Mouse (Mus musculus): Measurements from ENCODE around the gene Cox6b1. TPM values are rescaled to one million over a fixed set of nuclear protein-coding genes. Genes with fewer than 3 reads are reported as not detected.

Cox6b1 gene
- total RNA-seq, 2 experiments from 2014 or later, result 1,025 to 1,032 TPM

DNA sequence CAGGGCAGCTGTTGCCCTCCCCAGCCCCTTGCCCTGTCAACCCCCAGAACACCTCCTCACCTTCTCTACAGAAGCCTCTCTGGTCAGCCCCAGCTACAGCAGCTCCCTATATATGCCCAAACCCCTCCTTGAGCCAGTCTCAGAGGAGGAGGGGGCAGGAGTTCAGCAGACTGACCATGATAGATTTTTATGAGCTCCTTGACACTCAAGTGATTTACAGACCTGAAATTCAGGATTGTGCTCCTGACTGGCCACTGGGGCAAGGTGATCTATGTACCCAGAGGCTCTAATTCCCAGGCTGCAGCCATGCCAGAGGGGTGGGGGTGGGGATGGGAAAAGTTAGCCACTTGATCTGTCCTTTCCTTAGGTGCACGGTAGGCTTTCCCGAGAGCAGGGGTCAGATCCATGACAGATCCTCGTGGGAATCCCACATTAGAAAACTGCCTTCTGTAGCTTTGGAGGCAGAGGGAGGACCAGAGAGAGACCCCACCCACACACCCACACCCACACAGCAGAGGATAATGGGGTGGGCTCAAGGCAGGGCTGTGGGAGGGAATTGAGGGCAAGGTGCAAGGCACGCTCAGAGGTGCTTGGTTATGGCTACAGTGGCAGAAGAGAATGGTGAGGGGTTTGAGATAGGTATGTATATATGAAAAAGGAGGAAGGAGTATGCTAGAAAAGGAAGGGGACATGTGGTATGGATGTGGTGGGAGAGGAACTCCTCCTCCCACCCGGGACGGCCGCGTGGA is 13.1 kb downstream of the Cox6b1 start, which contains the start of gene Upk1a:
Upk1a (minus strand) TSS at position 194 of the 749 bp plus-strand sequence.
- no peak for DNase-seq (ENCODE audit: low spot score in 2 of 2)

DNA sequence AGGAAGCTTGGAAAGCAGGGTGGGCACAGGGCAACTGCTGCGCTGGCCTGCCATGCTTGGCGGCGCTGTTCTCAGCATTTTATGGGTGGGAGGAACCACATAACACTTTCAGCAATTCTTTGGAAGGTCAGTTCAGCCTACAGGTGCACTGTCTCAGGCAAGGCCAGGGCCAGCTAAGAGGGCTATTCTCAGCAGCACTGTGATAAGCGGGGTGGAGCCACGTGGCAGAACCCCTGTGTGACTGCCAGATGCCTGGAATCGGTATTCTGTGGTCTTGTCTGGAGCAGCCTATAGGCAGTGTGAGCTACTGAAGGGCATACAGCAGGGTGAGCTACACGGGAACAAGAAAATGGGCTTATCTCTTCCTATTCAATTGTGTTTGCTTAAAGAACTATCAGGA is 15.9 kb downstream of the Cox6b1 start:
- DNase-seq (ENCODE audit: low spot score in 2 of 2), result no peak

DNA sequence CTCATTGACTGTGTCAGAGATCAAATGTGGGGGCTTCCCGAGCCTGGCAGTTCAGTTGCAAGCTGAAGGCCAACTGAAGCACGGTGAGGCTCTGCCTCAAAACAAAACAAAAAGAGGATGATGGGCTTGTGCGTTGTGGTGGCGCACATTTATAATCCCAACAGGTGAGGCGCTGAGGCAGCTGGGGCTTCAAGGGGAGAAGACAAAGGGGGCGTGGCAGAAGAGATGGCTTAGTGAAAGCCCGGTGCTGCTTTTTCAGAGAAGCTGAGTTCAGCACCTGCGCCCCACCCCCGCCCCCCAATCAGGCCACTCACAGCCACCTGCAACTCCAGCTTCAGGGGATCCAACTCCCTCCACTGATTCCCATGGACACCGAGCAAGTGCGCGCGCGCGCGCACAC is 17.5 kb downstream of the Cox6b1 start:
- no peak for DNase-seq (ENCODE audit: low spot score in 2 of 2)

DNA sequence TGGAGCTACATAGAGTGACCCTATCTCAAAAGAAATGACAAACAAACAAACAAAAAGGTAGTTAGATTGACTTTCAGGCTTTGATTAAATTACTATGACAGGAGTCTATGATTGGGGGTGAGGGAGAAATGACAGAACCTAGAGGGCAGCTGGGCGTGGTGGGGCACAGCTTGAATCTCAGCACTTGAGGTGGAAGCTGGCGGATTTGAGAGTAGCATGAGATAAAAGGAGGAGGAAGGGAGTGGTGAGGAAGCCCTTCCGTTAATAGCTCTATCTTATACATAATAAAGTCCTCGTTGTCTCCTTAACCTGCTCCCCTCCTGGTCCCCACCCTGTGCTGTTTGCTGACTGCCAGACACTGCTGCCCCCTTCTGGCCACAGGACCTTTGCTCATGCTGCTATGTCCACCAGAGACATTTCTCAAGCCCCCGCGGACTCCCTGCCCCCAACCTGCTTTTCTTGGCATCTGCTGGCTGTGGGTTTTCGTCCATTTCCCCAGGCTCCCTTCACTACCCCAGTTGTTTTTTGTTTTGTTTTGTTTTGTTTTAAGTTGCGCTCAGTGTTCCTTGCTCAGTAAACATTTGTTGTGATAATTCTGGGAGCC is 18.1 kb downstream of the Cox6b1 start:
- no peak for DNase-seq (ENCODE audit: low spot score in 2 of 2)

DNA sequence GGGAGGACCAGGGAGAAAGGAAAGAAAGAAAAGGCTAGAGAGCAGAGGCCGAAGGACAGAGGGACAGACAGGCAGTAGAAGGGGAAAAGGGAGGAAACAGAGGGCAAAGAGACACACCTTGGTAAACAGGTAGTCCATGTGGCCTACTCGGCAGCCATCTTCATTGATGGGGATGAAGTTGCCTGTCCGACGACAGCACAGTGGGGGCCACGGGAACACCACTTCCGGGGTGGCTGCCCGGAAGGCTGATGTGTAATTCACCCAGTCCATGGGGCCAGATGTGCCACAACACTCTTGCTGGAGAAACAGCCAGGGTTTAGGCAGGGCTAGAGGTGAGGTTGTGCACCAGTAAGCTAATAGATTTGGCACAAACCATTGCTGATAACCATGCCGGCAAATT is 21.0 kb downstream of the Cox6b1 start:
- no peak for DNase-seq (ENCODE audit: low spot score in 2 of 2)

DNA sequence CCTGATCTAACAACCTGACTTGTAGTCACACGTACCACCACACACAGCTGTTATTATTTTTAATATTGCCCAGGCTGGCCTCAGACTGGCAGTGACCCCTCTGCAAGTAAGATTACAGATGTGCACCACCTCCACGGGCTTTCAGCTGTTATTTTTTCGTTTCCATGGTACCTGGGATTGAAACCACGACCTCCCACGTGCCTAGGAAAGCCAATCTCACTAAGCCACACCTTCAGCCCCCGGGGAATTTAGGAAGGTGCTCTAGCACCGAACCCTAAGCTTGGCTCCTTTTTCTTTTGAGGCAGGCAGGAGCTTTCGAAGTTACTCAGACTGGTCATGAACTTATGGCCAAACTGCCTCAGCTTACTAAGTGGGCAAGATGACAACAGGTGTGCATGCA is 21.5 kb downstream of the Cox6b1 start:
- DNase-seq (ENCODE audit: low spot score in 2 of 2), result no peak

DNA sequence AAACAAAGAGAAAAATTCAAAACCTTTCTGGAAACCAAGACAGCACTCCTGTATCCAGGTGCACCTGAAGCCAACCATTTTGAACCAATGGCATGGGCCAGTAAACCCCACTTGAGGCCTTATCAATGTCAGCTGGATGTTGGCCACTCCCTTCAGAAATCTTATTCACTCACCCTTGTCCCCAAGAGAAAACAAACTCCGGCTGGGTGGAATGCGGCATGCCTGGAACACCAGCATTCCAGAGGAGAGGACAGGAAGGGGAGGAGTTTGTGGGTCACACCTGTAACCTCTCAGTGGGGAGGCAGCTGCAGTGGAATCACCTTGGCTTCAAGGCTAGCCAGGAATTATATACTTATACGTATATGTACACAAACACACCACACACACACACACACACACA is 23.4 kb downstream of the Cox6b1 start:
- no peak for DNase-seq (ENCODE audit: low spot score in 2 of 2)

DNA sequence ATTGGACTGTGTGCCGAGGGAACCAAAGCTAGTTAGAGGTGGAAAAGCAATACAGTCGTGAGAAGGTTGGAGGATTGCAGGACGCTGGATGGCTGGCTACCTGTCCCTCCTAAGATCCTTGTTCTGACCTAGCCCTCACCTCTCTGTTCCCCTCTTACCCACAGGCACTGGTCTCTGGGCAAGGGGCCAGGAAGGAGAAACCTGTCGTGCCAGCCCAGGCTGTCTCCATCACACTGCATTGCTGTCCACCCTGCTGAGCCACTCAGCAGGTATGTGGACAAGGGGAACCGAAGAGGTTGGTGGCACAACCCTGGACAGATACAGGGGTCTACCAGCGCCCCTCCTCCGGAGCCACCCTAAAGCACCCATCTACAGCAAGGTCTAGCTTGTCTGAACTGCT is 25.3 kb downstream of the Cox6b1 start:
- no peak for DNase-seq (ENCODE audit: low spot score in 2 of 2)

DNA sequence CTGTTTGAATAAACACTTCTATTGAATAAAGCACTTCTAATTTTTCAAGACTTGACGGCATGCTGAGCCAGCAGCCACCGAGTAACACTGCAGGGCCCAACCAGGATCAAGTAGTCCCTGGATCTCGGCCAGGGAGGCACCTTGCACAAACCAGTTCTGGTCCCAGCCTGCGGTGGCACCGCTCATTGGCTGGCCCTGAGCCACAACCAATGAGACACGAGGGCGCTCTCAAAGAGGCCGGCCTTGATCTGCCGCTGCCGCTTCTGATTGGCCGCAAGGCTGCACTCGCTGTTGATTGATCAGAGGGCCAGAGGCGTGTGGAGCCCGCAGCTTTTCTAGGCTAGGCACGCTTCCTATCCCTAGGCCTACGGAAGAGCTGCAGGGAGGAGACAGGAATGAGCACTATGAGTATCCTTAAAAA is 26.0 kb downstream of the Cox6b1 start:
- DNase-seq (ENCODE audit: low spot score in 2 of 2), result peak; percentile 47 to 77

DNA sequence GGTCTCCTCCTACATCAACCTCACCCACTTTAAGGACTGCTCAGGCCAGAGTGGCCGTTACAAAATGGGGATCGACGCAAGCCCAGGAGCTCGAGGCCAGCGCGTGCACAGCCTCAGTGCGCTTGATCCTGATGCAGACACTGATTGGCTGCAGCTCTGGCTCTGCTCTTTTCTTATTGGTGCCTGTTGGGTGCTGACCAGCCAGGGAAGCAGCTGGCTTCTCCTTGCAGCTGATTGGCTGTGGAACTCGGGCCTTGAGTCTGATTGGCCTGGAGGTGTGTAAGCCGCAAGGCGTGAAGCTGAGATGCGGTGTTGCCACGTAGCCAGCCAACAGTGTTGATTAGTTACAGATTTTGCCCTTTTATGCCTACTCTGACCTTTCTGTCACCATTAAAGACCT is 27.2 kb downstream of the Cox6b1 start, which contains the start of gene Zbtb32:
Zbtb32 (minus strand) TSS at position 124 of the 400 bp plus-strand sequence.
- DNase-seq (ENCODE audit: low spot score in 2 of 2), result no peak

DNA sequence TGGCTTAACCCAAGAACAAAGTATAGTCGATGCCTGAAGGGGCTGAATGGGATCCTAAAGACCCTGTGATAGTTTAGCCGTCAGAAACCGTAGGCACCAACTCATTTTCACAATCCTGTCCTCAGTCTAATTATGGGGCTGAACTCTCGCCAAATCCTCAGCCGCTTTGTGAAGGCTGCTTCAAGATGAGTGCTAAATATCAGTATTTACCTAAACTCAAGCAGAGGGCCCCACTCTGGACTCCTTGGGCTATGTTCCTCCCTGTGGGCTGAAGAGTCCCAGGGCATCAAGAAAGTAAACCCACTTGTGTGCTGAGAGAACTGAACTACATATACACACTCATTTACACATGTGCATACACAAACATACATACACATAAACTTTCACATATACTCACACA is 29.1 kb downstream of the Cox6b1 start:
- DNase-seq (ENCODE audit: low spot score in 2 of 2), result no peak

DNA sequence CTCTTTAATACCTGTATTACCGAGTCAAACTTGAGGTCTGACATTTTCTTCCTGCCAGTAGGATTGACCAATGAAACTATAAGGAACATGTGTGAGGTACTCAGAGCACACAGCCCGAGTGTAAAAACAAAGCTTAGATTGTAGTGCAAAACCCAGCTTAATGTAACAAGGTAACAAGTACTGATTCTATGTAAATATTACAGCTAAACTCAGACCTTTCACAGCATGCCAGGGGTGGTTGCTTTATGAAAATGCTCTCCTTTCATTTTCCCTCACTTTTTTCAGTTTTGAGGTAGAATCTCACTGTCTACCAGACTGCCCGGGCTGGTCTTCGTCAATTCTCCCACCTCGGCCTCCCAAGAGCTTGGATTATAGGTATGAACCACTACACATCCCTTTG is 29.9 kb downstream of the Cox6b1 start:
- DNase-seq (ENCODE audit: low spot score in 2 of 2), result no peak

DNA sequence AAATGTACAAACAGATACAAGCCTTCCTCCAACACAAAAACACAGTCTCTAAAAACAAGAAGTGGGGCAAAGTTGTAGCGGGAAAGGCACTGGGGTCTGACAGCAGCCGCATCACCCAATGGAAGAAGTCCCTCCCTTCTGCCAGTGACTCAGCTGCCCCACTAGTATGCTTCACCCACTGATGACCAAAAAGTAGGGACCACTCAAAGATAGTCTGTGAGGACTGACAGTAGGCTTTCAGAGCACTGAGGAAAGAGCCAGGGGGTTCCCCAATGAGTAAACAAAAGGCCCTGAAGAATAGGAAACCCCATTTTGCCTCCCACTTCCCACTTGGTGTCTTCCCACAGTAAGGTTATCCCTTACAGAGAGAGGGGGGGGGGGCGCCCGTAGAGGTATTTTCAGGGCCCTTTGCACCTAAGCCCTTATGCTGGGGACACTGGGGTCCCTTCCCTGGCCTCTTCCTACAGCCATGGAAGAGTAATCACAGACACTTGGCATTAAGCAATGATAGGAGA is 31.4 kb downstream of the Cox6b1 start:
- DNase-seq (ENCODE audit: low spot score in 2 of 2), result no peak

DNA sequence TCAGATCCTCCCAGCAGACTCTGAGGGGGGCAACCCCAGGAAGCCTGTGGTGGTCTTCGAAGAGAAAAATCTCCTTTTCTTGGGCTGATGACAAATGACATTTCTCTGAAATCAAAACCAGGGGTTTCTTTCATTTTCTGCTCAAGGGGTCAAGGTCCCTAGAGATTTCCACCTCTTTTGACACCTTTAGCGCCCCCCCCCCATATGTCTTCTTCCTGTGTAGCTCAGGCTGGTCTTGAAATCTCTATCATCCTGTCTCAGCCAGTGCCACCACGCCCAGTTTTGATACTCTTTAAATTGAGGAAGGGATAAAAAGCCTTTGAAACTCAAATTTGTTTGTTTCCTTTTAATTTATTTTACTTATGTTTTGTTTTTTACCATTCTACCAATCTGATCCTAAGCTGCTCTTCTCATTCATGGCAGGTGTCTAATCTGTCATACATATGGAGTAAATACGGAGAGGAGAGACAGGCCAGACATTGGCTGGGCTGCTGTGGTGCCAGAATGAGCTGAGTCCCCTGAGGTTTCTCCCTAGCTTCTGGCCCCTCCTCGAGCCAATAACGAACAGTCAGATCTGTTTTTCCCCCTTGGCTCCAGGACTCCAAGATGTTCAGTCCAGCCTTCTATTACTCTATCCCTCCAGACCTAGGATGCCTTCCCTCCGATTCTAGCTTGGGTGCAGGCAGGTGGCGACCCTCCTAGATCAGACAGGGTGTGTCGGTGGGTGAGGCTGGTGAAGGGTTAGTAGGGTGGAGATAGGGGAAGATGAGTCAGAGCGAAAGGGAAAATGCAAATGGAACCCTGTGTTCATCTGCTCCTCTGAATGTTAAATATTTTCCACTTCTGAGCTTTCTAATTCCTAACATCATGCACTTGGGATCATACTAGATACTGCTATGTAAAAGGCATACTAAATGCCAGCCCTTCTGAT is 32.1 kb downstream of the Cox6b1 start:
- no peak for DNase-seq (ENCODE audit: low spot score in 2 of 2)

DNA sequence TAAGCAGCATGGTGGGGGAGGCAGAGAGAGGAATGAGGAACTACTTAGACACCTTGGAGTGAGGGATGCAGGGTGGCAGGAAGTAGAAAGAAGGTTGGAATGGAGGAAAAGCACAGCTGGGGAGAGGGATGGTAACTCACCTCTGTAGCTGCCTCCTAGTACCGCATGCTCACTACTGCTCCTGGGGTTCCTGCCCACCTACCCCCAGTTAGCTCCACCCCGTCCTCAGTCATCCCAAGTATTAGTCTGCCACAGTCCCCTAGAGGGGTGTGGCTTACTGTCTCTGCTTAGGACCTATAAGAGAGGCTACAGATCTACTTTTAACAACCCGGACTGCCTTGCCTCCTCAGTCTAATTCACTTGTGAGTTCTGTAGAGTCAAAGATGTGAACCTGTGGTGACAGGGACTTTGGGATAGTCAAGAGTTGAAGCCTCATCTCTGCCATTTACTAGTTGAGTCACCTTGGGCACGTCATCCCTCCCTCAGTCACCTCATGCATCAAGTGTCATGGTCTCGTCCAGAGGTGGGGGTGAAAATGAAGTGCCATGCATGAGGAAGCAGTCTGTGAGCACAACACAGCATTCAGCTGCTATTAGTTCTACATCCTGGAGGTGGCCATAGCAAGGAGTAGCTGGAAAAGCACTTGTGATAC is 33.1 kb downstream of the Cox6b1 start:
- DNase-seq (ENCODE audit: low spot score in 2 of 2), result no peak

DNA sequence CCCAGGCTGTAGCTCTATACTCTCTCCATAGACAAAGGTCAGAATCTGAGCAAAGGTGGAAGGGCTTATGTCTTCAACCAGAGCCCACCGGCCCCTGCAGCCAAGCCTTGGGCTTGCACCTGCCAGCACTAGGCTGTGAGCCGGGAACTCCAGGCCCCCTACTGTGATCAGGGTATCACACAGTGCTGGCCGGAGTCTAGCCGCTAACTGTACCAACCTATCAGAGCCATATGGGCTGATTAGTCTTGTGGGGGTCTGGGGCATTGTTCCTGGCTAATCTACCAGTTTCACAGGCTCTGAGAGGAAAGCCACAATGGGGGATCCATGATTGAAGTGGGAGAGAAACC is 34.4 kb downstream of the Cox6b1 start:
- DNase-seq (ENCODE audit: low spot score in 2 of 2), result no peak

DNA sequence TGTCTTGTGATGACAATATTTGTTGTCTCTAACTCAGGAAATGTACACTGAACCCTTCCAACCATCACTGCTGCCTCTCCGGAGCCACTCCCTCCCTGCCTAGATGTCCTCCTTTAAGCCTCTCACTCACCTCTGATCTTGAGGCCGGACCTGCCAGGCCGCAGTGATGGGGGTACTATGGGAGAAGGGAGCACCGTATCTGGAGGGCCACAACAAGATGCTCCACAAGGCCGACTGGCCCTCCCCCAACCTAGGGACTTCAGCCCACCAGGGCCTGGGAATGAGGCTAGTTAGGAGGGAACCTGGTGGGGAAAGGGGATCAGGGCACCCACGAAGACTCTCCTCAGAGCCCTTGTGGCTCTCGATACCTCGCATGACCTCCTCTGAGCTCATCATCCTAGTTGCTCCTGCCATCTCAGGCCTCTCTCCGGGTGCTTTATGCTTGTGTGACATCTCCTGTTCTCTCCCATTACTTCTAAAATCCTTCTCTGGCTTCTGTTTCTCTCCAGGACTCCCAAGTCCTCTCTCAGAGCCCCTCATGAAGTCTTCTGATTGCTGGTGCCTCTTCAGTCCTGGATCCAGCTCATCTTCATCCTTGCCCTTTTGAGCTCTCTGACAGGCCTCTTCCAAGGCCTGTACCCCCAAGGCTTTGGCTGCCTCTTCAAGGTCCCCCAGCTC is 34.9 kb downstream of the Cox6b1 start:
- DNase-seq (ENCODE audit: low spot score in 2 of 2), result no peak

DNA sequence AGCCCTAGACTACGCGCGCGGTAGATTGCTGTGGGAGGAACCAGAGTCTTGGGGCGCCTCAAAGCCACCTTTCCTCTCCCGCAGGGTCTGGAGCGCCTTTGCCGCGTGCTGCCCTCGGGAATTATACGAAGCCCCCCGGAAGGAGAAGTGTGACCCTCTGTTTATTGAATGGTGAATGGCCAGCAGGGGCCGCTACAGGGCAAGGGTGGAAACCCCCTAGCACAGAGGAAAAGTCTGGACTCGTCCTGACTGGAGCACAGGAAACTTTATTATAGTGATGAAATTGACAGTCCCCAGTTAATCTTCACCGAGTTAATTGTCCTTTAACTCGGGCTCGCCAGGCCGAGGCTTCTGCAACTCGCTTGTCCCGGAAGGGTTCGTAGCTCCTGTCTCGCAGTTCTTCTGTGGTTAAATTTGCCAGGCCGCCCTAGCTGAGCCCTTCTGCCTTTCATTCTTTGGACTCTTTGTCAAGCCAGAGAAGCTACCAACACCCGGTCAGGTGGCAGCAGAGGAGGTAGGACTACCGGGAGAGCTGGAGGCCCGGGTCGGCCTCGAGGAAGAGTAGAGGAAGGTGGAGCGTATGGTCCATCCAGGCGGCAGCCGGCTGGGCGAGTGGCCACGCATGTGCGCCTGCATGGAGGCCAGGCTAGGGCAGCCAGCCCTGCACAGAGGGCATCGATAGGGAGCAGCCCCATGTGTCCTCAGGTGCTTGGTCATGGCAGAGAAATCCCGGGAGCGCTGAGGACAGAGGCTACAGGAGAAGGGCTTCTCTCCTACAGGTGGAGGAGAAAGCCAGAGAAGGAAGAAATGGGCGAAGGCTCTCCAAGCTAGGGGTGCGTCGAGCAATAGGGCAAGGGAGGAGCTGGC is 36.3 kb downstream of the Cox6b1 start:
- DNase-seq (ENCODE audit: low spot score in 2 of 2), result peak; percentile 68 to 87

DNA sequence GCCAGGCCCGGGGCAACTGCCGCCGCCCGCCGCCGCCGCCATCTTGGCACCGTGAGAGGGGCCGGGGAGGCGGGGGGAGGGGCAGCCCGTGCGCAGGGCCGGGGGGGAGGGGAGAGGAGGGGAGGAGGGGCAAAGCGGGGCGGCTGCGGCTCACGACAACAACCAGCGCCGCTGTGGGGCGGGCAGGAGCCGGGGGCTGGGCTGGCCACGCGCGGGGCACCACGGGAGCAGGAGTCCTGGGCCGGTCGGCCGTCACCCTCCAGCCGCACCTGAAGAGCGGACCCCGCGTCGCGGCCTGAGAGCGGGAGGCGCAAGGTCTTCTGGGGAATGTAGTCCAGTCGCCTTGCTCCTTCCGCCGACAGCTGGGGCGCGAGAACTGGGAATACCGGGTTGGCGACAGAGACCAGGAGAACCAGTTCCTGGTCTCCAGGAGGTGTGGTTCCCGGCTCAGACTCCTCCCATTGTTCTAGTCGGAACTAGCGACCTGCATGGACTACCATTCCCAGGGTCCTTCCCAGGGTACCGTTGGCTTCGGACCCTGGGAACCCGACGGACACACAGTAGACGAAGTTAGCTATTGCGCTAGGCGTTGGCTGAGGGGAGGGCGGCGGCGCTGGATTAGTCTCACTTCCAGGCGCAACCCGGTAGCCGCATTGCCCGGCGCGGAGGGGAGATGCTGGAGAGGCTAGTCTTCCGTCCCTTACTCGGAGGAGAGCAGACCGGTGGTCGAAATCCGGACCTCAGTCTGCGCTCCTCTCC is 37.1 kb downstream of the Cox6b1 start, which contains the start of gene Kmt2b:
Kmt2b (minus strand) TSS at position 51 of the 759 bp plus-strand sequence.
- DNase-seq (ENCODE audit: low spot score in 2 of 2), result peak; percentile 92 to 96

All from gastrocnemius, postnatal 4 days (tissue).